Mouse (Mus musculus) C2C12 (cell line): ENCODE measurements around the gene Ffar3.

Experiments used
- CTCF ChIP-seq: IDR thresholded peaks from one replicate; pipeline ENCODE4 v1.5.1; 2011; ENCODE audit not compliant: control insufficient read depth, insufficient read depth, insufficient read length
- MAX ChIP-seq: IDR thresholded peaks from one replicate; pipeline ENCODE4 v1.6.1; 2011; ENCODE audit warnings: mild to moderate bottlenecking, control low read depth
- USF1 ChIP-seq: IDR thresholded peaks from one replicate; pipeline ENCODE4 v1.6.1; 2011; ENCODE audit warnings: low read depth, mild to moderate bottlenecking, control low read depth, moderate library complexity

GRCm38 (mm10) chr7:30873083-30873482, 17.1 kb upstream of the Ffar3 start:
- TF ChIP-seq CTCF (no peak), MAX (no peak), USF1 (no peak)
